Mouse (Mus musculus) kidney, adult 10 weeks (tissue): ENCODE measurements around the gene Fmod. TPM values are rescaled to one million over a fixed set of nuclear protein-coding genes. Genes with fewer than 3 reads are reported as not detected.

Source experiments
- polyA plus RNA-seq: library from polyadenylated mRNA; stranded (reverse); fragments of 350-450 nt; fragmentation: Illumina TruSeq; extraction: RNeasy Lipid Tissue Mini Kit (QIAGEN cat#74804); gene quantifications from one replicate; pipeline ENCODE4 v1.2.3, GENCODE M21; 2014; ENCODE audit warnings: low read depth, low replicate concordance

Gene Fmod
- 2.1 TPM for polyA plus RNA-seq

DNA sequence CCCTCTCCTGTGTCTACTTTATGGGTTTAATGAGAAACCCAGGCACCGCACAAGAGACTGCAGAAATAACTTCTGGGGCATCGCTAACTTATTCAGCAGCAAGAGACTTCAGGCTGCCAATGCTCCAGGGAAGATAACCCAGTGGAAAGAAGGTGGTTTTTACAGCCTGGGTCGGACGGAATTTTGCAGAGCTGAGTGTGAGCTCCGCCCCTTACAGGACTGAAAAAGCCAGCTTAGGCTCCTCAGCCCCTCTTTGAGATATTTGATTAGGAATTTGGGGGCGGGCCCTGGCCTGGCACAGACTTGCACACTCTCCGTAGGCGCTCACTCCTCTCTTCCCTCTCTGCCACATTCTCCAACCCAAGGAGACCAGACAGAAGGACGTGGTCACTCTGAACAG, at the start of gene Fmod:
Gene Fmod (plus strand): TSS at position 83 of the 400 bp plus-strand sequence.

DNA sequence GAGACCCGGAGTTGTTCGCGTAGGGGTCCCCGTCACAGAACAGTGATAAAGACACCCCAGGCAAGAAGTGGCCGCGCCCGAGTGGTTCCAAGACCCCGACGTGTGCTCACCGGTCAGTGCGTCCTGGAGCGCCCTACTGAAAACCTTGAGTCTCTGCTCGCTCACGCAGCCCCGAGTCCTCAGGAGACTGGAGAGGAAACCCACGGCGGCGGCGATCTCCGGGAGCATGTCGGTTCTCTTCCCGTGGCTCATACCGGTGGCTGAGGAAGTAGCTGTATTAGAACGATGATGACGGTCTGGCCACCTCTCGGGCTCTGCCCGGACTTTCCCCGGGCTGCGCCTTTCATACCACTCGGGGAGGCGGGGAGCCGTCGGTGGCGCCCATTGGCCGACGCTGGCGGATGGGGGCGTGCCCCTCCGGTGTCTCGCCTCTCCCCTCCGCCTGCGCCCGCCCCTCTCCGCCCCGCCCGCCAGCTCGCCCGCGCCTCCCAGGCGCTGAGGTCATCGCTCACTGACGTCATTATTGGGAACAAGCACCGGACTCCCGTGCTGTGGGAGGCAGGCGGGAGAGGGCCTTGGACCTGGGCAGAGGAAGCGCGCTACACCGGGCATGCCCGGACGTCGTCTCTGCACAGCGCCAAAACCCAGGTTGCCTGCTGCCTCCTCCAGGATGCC, 41.9 kb downstream of the Fmod start, which contains the start of gene Btg2:
Gene Btg2 (minus strand): TSS at position 319 of the 675 bp plus-strand sequence.

Other genes with a start within 250 kb of the Fmod start
- gene Atp2b4, start 236.2 kb upstream of the Fmod start, polyA plus RNA-seq, result 10.6 TPM
- gene Optc, start 129.3 kb upstream of the Fmod start, polyA plus RNA-seq, result 0.36 TPM
- 10.8 TPM for gene Prelp, start 115.8 kb upstream of the Fmod start, polyA plus RNA-seq
- 11.9 TPM for gene Btg2, start 41.9 kb downstream of the Fmod start, polyA plus RNA-seq
- not detected for gene Chit1, start 74.0 kb downstream of the Fmod start, polyA plus RNA-seq
- gene Chil1, start 144.9 kb downstream of the Fmod start, polyA plus RNA-seq, result not detected
- not detected for gene Mybph, start 156.2 kb downstream of the Fmod start, polyA plus RNA-seq
- gene Adora1, start 198.2 kb downstream of the Fmod start, polyA plus RNA-seq, result 1.5 TPM